Mouse (Mus musculus) right cerebral cortex, postnatal 25 days (tissue): ENCODE measurements around the gene Ugt2b34.
"Not testable (repeated sequence)": the region's sequence is repeated elsewhere in the genome, so short reads cannot be mapped to it uniquely, and the experiment has no call there.

ENCODE experiments used
- DNase-seq: peaks from one replicate; pipeline ENCODE4 v3.0.0; 2022

Ugt2b34 gene

DNA sequence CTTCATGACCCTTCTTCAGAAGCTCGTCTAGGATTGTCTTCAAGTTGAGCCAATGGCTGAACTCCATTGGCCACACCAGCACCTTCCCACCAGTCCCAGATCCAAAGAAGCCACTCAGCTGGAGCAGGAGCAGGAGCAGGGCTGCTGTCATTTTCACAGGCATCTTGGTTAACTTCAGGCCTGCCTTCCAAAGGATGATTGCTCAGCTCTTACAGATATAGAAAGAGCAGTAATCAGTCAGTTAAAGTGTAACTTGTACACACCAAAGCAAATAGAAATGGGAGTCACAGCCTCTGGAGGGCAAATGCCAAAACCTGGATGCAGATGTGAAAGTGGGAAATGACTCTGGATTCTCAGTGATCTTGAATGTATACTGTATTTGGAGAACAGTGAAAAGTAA is at the start of gene Ugt2b34:
Gene Ugt2b34 (minus strand): TSS at position 180 of the 400 bp plus-strand sequence.
- DNase-seq: no peak

DNA sequence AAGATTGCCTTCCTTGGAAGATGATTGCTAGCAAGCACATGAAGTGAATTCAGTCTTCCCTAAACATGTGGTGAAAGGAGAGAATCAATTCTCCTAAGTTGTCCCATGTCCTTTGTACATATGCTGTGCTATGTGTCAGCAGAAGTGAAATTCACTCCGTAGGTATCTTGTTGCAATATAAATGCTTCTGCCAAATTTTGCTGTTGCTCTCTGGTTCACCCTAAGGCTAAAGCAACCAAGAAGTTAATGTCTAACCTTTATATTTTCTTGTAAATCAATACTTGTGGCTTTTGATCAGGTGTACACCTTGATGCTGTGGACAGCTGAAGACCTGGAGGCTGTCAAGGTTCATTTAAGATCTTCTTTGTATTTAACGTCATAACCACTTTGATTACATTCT is 35.4 kb upstream of the Ugt2b34 start:
- DNase-seq: no peak

DNA sequence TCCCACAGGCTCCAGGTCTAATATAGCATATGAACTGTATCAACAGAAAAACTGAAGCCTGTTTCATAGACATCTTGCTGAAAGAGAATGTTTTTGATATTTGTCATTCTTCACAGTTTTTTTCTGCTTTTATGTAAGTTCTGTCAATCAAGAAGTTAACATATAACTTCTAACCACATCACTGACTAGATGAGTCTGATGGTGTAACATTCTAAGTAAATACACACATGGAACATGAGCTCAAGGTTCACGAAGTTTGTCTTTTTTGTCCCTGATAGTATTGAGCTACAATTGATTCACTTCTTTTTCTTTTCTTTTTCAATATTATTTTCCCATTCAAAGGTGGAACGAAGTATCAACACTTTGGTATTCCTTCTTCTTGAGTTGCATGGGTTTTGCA is 19.7 kb upstream of the Ugt2b34 start, which contains the start of gene Ugt2b1:
Gene Ugt2b1 (minus strand): TSS at position 105 of the 400 bp plus-strand sequence.
- DNase-seq: no peak

DNA sequence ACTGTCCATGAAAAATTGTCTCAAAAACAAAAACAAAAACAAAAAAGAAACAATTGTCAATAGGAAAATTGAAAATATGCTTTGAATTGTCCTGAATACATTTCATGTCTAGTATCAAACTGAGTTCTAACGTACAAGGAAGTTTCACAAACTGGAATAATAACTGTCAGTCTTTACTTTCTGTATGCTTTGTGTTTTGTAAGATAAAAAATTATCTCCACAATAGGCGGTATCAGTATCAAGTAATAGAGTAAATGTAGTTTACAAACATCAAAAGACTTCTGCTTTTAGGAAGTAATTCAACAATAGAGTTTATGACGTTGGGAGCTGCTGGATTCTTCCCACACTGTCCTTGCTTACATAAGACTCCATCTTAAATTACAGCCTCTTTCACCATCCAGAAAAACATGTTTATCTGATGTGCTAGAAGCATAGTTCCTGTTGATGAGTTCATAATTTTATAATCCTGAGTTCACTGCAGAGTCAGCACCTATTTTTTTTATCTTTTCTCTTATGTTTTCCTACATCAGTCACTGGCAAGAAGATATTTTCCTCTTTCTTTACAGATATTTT is 14.0 kb upstream of the Ugt2b34 start:
- DNase-seq: no peak

DNA sequence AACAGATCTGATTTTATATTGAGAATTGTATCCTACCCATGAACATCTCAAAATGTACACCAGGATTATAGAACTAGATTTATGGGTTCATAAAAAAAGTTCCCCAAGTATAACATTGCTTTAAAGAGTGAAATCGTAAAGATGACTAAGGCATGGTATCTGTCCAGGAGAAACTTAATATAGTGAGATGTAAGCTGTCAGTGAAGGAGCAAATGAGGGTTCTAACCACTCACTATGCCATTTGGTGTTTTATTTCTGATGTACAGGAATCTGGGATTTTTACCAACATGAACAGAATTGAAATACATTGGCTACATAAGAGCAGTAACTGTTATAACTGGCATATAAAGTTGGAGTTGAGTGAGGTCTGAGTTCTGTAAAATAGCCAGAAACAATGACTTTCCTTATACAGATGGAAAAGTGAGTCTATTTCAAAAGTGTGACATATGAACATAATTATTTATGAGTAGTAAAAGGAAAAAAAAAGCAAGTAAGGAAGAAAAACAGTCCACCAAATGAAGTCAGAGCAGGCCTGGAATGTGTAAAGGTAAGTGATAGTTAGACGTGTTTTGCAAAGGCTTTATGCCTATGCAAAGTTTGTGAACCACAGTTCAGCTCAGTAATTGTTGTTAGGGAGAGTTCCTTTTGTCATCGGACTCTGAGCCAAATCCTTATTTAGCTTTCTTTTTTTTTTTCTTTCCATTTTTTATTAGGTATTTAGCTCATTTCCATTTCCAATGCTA is 4.8 kb upstream of the Ugt2b34 start:
- no peak for DNase-seq

DNA sequence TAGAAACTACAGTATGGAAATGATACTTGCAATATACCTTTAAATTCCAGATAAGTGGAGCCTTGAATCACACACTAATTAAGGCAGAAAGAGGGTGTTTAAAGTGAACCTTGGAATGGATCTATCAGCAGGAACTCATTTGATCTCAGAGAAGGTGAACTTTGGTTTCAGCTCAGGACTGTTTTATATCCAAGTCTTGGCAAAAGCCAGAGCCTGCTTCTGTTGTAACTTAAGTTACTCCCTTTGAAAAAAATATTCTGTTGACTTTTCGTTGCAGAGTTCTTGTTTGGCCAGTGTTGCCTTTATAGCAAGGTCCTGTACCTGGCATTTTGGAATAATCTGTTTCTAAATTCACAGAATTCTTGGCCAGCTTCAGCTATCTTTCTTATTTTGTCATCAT is 4.0 kb upstream of the Ugt2b34 start:
- DNase-seq: no peak

DNA sequence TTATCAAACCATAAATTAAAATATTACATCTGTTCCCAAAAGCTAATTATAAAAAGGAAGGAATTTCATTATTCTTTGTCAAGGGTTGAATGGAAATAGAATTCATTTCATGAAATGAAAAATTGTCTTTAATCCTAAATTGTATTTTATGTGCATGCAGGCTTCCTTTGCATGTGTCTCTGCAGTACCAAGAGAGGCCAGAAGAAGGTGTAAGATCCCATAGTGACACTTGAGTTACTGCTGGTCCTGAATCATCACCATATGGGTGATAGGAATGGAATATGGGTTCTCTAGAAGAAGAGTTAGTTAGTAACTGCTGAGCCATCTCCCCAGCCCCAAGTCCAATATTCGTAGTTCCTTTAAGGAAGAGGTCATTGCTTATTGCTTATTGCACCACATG is 16.8 kb downstream of the Ugt2b34 start:
- DNase-seq: no peak

DNA sequence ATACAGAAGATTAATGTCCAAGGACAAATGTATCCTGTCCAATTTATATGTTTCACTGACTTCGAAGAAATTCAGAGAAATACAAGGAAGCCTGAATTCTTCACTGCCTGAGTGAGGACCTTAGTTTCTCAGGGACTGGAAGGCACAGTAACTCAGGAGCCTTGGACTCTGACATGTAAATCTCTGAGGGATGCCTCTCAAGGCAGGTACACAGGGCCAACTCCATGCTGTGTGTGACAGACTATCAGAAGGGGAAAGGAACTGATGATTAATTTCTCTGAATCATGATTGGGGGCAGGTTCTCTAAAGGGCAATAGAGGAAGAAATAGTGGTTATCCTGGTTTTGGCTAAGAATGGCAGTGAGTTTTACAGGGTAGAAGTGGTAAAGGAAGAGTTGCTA is 18.3 kb downstream of the Ugt2b34 start:
- DNase-seq: no peak

DNA sequence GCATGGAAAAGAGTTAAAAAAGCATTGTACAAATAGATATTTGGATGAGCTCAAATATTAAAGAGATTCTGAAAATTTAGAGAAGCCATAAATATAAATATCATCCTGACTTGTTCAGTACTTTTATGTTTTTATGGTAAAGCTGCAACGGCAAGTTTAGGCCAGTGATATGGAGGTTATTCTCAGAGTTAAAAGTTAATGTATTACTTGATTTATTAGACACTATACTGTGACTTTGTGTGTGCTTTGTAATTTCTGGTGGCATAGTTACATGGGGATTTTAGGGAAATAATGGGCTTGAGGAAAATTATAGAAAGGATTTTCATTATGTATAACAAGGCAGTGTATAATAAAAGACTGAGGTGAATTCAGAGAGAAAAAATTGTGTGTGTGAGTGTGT is 19.7 kb downstream of the Ugt2b34 start:
- no peak for DNase-seq

DNA sequence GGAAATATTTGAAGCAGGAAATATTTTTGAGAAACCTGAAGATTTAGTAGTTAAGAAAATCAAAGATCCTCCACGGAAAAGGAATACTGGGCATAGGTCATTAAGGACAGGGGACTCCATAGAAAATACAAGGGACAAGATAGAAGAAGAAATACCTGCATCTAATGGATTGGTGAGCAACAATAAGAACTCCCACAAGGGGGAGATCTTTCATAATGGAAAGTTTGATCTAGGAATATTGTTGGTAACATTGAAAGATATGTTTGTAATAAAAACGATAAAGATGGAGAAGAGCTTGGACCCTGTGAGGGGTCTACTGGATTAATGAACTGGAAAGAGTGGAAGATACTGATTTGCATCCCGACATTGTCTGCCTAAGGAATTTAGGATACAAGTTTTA is 20.1 kb downstream of the Ugt2b34 start:
- no peak for DNase-seq

DNA sequence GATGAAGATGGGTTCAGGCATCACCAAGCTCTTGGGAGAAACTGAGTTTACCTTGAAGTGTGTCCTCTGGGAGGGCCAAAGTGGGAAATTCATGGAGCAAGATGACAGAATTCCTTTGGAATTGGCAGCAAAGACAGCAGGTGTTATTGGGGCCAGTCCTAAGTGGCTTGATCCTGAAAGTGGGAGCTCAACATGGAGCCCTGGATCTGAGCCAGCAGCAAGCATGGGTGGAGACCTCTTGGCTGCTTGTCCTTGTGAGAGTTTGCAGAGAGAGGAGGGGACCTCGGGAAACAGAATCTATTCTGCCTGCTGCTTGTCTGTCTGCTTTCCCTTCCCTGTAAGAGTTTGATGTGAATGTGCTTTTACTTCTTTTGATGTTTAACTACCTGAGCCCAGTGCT is 34.9 kb downstream of the Ugt2b34 start:
- DNase-seq: no peak

DNA sequence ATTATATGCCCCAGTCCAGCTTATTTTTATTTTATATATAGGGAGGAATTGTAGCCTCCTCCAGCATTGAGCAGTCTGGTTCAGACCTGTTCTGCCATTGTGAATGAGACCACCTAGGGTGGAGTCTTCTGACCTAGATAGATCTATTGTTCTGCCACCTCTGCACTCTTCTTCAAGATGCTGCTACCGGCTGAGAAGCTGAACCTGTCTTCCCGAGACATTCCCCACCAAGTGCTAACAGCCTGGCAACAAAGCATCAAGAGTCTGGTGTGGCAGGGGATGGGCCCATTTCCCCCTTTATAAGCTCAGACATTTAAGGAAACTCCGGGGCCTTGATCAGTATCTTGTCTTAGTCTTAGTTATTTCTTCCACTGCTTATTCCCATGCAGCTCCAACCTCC is 48.4 kb downstream of the Ugt2b34 start:
- no peak for DNase-seq

DNA sequence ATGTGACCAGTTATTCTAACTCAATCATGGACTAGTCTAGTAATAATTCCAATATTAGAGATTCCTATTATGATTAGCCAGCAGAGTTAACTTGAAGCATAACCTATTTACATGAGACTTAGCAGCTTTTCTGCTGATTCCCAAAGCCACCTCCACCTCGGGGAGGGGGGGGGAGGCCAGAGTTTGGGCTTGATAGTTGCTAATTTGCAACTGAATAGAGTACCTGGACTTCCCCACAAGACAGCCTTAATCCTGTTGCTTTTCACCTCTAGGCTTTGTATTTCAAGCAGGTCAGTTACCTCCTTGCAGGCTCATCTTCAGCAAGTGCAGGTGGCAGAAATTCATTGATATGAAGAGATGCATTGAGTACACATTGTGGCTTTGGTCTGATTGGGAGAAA is 49.1 kb downstream of the Ugt2b34 start:
- DNase-seq: no peak

DNA sequence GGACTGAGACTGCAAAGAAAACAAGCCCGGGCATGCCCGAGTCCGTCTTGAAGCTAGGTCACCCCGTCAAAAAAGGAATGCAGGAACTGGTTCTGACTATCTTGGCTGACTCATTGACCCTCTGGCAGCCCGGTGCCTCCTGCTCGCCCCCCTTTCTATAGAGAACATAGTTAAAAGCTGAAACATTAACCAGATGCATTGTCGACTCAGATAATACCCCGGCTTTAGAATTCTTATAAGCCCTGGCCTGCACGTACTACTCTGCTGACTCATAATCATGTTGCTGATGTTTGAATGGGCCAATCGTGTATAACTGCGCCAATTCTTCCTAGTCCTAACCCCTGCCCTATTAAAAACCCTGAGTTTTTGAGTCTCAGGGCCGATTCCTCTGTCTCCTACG is 50.2 kb downstream of the Ugt2b34 start:
- DNase-seq: not testable (repeated sequence)

DNA sequence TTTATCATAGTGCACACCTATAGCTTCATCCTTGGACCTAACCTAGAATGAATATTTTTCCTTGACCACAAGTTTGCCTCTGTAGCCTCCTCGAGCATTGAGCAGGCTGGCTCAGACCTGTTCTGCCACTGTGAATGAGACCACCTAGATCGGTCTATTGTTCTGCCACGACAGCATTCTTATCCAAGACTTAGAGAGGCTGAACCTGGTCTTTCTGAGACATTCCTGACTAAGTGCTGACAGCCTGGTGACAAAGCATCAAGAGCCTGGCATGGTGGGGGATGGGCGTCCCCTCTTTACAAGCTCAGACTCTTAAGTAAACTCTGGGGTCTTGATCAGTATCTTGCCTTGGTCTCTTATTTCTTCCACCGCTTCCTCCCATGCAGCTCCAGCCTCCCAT is 55.1 kb downstream of the Ugt2b34 start:
- DNase-seq: no peak

DNA sequence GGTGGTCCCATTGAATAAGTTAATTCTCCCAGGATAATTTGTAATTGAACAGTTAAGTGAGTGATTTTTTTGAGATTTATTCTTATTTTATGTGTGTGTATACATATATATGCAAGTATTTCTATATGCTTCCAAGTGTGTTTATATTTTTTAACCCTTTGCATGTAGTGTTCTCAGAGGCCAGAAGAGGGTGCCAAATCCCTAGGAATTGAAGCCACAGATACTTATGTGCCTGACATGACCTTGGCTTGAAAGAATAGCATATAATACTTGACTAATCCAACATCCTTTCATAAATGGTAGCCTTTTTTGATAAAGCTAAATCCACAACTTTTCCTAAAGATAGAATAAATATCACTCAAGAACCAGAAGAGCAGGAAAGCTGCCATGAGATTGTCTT is 56.6 kb downstream of the Ugt2b34 start:
- DNase-seq: no peak

DNA sequence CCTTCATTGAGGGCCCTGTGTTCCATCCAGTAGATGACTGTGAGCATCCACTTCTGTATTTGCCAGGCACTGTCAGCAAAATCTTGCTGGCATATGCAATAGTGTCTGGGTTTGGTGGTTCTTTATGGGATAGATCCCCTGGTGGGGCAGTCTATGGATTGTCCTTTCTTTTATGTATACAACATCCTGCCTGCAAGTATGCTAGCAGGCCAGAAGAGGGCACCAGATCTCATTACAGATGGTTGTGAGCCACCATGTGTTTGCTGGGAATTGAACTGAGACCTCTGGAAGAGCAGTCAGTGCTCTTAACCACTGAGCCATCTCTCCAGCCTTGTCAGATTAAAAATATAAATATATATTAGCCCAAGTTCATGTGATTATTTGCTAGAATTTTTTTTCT is 65.5 kb downstream of the Ugt2b34 start:
- DNase-seq: not testable (repeated sequence)

DNA sequence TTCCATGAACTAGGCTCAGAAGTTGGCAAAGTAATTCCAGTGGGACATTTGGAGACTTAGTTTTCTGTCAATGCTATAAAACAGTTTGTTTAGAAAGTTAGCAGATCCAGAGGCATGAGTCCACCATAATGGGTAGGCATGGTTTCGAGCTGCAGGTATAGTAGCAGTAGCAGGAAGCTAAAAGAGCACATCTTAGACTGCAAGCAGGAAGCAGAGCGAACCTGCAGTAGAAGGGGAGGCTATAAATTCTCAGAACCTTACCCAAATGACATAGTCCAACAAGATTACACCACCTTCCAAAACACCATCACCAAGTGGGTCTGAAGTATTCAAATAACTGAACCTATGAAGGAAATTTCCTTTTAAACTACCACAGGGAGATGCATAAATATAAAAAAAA is 66.5 kb downstream of the Ugt2b34 start:
- no peak for DNase-seq
